Mouse (Mus musculus): ENCODE results near the gene Tenm4. TPM values are rescaled to one million over a fixed set of nuclear protein-coding genes. Genes with fewer than 3 reads are reported as not detected.

Gene Tenm4
- polyA plus RNA-seq, 1 experiment from 2014 or later = 47.1 TPM

DNA sequence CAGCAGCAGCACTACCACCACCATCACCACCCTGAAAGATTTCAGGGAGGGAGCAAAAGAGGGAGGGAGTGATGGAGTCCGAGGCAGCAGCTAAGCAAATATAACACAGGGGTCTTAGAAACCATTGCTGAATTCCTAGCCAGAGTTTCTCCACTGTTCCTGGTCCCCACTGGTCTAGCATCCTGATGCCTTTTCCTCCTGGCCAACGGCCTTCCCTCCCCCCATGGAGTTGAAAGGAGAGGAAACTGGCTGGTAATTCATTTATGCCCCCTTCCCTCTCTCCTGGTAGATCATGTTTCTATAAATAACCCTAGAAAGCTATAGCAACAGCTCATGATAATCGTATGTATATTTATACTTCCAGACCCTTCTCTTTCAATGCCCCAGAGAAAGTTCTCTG, 481.8 kb downstream of the Tenm4 start:
- Histone ChIP-seq H3K9ac (replicated peaks) (no peak overlapping the region), H3K27ac (0 out of 2 replicates have a peak overlapping the region, but pooled peaks have one; percentile 20), H3K27me3 (peaks cover 47% of the 10 kb centered on the region), H3K9me3 (no peaks in the 10 kb centered on the region), H3K4me2 (replicated peaks) (no peak overlapping the region), H3K36me3 (no peaks in the 10 kb centered on the region), H3K4me1 (replicated peaks) (peaks cover 63% of the 10 kb centered on the region), H3K4me3 (replicated peaks) (no peak overlapping the region)
- no peak for ATAC-seq
- 30% methylated on average over 3 of the region's 3 CpGs for WGBS

DNA sequence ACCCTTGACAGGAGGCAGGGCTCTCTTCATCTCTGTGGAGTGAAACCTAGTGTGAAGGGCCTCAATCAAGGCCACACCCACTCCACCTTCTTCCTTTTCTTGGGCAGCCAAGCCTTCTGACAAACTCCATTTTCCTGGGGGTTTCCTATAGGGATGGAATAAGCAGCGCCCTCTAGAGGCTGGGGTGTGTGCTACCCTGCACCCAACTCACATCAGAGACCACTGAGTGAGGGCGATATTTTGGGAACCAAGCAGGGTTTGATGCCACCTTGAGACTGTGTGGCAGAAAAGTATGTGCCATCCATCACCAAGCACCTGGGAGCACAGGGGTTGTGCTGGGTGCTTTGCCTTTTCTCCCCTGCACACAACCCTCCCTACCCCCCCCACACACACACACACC, 483.2 kb downstream of the Tenm4 start:
- no peak overlapping the region for H3K27ac ChIP-seq
- H3K9me3 ChIP-seq = no peaks in the 10 kb centered on the region
- no peak for ATAC-seq
- WGBS = 49% methylated on average over 2 of the region's 2 CpGs
- peaks cover 48% of the 10 kb centered on the region for H3K27me3 ChIP-seq
- no peak overlapping the region for H3K4me2 ChIP-seq (replicated peaks)
- H3K4me3 ChIP-seq (replicated peaks) = no peak overlapping the region
- H3K36me3 ChIP-seq = no peaks in the 10 kb centered on the region
- no peak overlapping the region for H3K9ac ChIP-seq (replicated peaks)
- H3K4me1 ChIP-seq (replicated peaks) = peaks cover 60% of the 10 kb centered on the region

DNA sequence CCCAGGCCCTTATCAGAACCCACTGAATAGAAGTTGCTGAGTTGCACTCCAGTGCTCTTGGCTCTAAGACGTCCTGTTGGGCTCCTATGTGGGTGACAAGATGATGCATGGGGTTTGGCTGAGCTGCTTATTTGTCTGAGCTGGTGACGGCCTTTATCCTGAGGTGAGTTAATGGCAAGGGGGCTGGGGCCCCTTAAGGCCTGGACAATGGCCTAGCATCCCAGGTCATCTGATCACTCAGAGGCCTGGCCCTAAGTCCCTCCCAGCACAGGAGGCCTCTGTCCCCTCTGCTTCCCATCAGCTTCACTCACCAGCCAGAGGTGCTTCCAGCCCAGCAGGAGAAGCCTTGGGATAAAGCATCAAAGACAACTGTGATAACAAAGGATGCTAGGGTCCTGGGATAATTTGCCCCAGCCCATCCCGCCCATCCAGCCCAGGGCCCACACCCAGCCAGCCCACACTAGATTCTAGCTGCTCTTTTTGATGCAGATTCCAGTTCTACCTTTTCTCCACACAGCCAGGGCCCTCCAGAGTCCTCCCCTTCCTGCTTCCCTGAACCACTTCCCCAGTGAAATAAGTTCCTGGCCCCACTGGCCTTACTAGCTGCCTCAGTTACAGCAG, 484.2 kb downstream of the Tenm4 start:
- H3K4me1 ChIP-seq (replicated peaks) = peaks cover 57% of the 10 kb centered on the region
- no peak overlapping the region for H3K4me3 ChIP-seq (replicated peaks)
- WGBS = 35% methylated on average over 3 of the region's 3 CpGs
- H3K4me2 ChIP-seq (replicated peaks) = no peak overlapping the region
- peaks cover 46% of the 10 kb centered on the region for H3K27me3 ChIP-seq
- no peaks in the 10 kb centered on the region for H3K9me3 ChIP-seq
- H3K27ac ChIP-seq = no peak overlapping the region
- no peaks in the 10 kb centered on the region for H3K36me3 ChIP-seq
- no peak overlapping the region for H3K9ac ChIP-seq (replicated peaks)
- no peak for ATAC-seq

DNA sequence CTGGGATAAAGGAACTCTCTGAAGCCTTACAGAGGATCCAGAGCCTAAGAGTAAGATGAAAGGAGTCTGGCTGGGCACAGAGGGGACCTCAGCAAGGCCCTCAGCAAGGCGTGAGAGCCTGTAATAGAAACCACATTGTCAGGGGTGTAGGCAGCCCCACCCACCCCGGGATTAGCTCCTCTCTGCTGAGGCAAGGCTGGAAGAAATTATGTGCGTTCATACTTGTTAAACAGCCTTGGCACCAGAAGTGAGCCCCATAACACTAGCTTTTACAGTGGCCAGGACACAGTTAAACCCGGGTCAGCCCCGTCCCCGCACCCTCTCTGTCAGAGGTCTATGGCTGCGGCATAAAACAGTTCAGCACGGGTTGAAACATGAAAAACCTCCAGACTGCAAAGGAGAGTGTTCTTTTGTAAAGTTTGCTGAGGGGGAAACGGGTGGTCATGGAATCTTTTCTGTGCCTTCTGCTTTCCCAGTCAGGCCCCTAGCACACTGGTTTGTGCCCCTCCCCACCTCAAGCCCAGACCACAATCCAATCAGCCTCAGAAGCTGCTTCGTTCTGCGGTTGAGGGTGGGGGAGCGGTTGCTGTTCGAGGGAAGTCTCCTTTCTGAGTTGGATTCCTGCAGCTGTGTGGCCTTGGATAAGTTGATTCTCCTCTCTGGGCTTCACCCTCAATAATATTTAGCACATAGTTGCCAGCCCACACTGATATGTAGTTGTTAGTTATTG, 486.2 kb downstream of the Tenm4 start:
- Histone ChIP-seq H3K4me3 (replicated peaks) (no peak overlapping the region), H3K9ac (replicated peaks) (no peak overlapping the region), H3K27me3 (peaks cover 47% of the 10 kb centered on the region), H3K36me3 (no peaks in the 10 kb centered on the region), H3K9me3 (no peaks in the 10 kb centered on the region), H3K4me1 (replicated peaks) (peaks cover 56% of the 10 kb centered on the region), H3K4me2 (replicated peaks) (no peak overlapping the region), H3K27ac (no peak overlapping the region)
- 5% methylated on average over 13 of the region's 13 CpGs for WGBS
- peak; percentile 16; the same call in 1 of the 2 replicates for ATAC-seq

GRCm38 (mm10) chr7:96657857-96658580, 487.0 kb downstream of the Tenm4 start:
- peaks cover 45% of the 10 kb centered on the region for H3K27me3 ChIP-seq
- no peak overlapping the region for H3K4me2 ChIP-seq (replicated peaks)
- H3K4me3 ChIP-seq (replicated peaks) = no peak overlapping the region
- peaks cover 54% of the 10 kb centered on the region for H3K4me1 ChIP-seq (replicated peaks)
- H3K27ac ChIP-seq = no peak overlapping the region
- no peaks in the 10 kb centered on the region for H3K9me3 ChIP-seq
- no peak for ATAC-seq
- 55% methylated on average over 11 of the region's 11 CpGs for WGBS
- H3K9ac ChIP-seq (replicated peaks) = no peak overlapping the region
- no peaks in the 10 kb centered on the region for H3K36me3 ChIP-seq

DNA sequence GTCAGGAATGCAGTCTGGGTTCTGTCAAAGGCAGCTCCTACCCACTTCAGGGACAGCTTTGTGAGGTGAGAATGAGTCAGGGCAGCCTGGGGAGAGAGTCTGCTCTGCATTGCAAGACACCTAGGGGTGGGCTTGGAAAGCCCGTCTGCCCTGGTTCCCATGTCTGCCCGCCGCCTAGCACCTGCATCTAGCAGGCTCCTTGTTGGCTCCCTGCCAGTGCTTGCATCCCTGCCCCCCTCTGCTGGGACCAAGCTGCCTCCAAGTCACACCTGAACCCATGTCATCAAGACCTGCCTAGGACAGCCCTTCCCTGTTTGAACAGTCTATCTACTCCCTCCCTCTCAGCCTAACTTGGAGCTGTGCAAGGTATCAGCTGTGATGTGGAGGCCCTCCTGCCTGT, 489.9 kb downstream of the Tenm4 start:
- H3K4me1 ChIP-seq (replicated peaks) = peaks cover 46% of the 10 kb centered on the region
- no peak overlapping the region for H3K4me3 ChIP-seq (replicated peaks)
- 67% methylated on average over 3 of the region's 3 CpGs for WGBS
- H3K9me3 ChIP-seq = no peaks in the 10 kb centered on the region
- H3K4me2 ChIP-seq (replicated peaks) = no peak overlapping the region
- ATAC-seq = peak; percentile 67
- H3K27ac ChIP-seq = no peak overlapping the region
- no peak overlapping the region for H3K9ac ChIP-seq (replicated peaks)
- H3K27me3 ChIP-seq = peaks cover 45% of the 10 kb centered on the region
- H3K36me3 ChIP-seq = no peaks in the 10 kb centered on the region

DNA sequence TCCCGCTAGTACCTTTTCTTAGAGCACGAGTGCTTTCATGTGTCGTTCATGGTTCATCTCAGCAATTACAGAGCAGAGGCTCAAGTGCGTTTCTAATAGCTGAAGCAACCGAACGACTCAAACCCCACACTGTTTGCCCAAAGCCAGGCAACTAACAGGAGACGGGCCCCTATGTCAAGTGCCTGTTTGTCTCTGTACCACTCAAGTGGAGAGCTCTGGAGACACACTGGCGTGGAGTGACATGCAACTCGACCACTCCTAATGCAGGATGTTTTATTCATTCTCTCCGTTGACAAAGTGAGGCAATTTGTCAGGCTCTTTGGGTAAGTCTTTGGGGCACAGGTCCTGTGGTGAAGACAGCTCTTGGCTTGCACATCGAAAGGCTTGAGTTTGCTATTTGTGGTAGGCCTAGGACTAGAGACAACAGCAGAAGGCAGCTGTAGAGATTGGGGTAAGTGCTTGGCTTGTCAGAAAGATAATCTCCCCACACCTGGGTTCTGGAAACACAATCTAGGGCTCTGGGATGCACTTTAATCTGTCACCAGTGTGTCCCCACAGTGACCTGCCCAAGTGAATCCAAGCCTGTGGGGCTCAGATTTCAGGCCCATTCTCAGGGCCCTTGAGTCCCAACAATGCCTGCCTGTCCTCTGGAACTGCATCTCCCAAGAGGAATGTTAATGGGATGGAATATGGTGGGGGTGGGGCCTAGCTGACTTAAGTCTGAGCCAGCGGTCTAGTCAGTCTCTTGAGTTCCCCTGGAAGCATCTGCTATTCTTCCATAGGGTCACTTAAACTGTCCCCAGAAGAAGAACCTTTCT, 490.5 kb downstream of the Tenm4 start:
- WGBS = 37% methylated on average over 12 of the region's 12 CpGs
- H3K27ac ChIP-seq = no peak overlapping the region
- no peaks in the 10 kb centered on the region for H3K9me3 ChIP-seq
- peak; percentile 55; the same call in 1 of the 2 replicates for ATAC-seq
- peaks cover 44% of the 10 kb centered on the region for H3K27me3 ChIP-seq
- H3K4me1 ChIP-seq (replicated peaks) = peaks cover 40% of the 10 kb centered on the region
- no peak overlapping the region for H3K4me3 ChIP-seq (replicated peaks)
- no peak overlapping the region for H3K4me2 ChIP-seq (replicated peaks)
- H3K36me3 ChIP-seq = no peaks in the 10 kb centered on the region
- no peak overlapping the region for H3K9ac ChIP-seq (replicated peaks)

DNA sequence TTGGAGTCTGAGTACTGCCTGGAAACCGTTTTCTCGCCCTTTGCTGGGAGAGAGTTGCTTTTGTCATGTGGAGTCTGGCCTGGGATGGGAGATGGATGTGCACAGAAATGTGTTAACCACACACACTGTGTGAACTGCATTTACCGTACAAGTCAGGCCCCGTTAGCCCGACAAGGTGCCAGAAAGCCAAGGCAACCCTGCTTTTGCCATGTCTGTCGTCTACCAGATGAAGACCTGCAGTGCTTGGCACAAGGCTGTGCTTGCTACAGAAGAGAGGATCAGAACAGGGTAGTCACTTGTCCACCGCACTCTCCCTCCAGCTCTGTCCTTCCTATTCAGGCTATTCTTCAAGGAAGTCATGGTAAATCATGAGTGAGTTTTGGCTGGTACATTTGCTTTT, 492.3 kb downstream of the Tenm4 start:
- Histone ChIP-seq H3K4me2 (replicated peaks) (no peak overlapping the region), H3K27ac (no peak overlapping the region), H3K4me1 (replicated peaks) (peaks cover 36% of the 10 kb centered on the region), H3K36me3 (no peaks in the 10 kb centered on the region), H3K4me3 (replicated peaks) (no peak overlapping the region), H3K27me3 (peaks cover 57% of the 10 kb centered on the region), H3K9me3 (no peaks in the 10 kb centered on the region), H3K9ac (replicated peaks) (no peak overlapping the region)
- 68% methylated on average over 7 of the region's 7 CpGs for WGBS
- no peak for ATAC-seq

DNA sequence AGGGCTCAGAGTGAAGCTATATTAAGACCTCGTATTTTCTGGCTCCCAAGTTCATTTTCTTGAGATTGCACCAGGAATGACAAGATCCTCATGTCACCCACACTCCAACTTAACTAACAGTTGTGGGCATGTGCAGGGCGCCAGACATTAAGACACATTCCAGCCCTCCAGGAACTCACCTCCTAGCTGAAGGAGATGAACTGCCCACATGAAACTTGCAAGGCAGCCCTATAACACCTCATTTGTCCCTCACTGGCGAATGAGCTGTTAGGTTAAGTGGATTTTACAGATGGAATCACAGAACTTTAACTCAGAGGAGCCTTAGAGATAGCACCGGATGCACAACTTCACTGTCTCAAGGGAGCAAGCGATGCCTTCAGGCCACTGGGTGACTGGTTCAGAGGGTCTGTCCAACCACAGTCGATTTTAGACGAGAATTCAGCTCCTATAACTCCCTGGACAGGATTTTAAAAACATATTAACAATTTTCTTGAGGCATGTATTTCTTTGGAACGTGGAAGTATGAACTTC, 495.4 kb downstream of the Tenm4 start:
- H3K4me1 ChIP-seq (replicated peaks) = peaks cover 52% of the 10 kb centered on the region
- H3K9me3 ChIP-seq = no peaks in the 10 kb centered on the region
- no peak for ATAC-seq
- H3K27ac ChIP-seq = no peak overlapping the region
- WGBS = 88% methylated on average over 8 of the region's 8 CpGs
- no peaks in the 10 kb centered on the region for H3K36me3 ChIP-seq
- no peak overlapping the region for H3K4me2 ChIP-seq (replicated peaks)
- no peak overlapping the region for H3K4me3 ChIP-seq (replicated peaks)
- peaks cover 48% of the 10 kb centered on the region for H3K27me3 ChIP-seq
- H3K9ac ChIP-seq (replicated peaks) = no peak overlapping the region

DNA sequence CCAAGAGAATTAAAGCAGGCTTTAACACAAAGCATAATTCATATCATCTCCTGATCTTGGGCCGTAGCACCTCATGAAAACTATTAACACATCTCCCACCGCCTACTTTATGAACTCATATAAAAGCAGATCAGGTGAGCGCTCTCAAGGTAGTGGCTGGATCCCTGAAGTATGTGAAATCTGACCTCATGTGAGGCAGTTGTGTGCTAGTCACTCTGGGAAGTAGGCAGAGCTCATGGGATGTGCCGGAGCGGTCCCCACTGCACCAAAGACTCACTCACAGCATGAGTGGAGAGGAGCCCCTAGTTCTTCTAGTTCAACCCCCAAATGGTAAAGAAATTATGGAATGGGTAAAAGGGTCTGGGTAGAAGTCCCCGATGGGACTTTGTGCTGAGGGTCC, 496.6 kb downstream of the Tenm4 start:
- Histone ChIP-seq H3K4me1 (replicated peaks) (peaks cover 51% of the 10 kb centered on the region), H3K9ac (replicated peaks) (no peak overlapping the region), H3K4me2 (replicated peaks) (no peak overlapping the region), H3K27me3 (peaks cover 48% of the 10 kb centered on the region), H3K4me3 (replicated peaks) (no peak overlapping the region), H3K36me3 (no peaks in the 10 kb centered on the region), H3K27ac (no peak overlapping the region), H3K9me3 (no peaks in the 10 kb centered on the region)
- no peak for ATAC-seq
- 90% methylated on average over 6 of the region's 6 CpGs for WGBS

DNA sequence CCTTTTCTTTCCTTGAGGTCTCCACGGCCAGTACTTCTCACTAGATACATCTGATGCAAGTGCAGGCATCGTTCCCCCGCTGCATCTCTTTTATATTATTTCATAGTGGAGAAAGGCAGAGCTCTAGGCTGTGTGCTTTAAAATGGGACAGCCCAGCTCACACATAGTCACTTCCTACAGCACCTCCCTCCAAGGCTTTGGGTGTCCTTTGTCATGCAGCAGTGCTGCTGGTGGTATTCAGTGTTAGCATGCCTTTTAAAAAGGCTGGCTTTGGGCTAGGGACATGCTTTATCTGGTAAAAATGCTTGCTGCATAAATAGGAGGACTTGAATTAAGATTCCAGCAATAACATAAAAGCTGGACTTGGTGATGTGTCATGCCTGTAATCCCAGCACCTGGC, 499.0 kb downstream of the Tenm4 start:
- Histone ChIP-seq H3K9ac (replicated peaks) (no peak overlapping the region), H3K9me3 (no peaks in the 10 kb centered on the region), H3K36me3 (no peaks in the 10 kb centered on the region), H3K27me3 (peaks cover 52% of the 10 kb centered on the region), H3K4me3 (replicated peaks) (no peak overlapping the region), H3K4me2 (replicated peaks) (no peak overlapping the region), H3K27ac (no peak overlapping the region), H3K4me1 (replicated peaks) (peaks cover 49% of the 10 kb centered on the region)
- 42% methylated on average over 3 of the region's 3 CpGs for WGBS
- 0 out of 2 replicates have a peak, but pooled peaks have one; percentile 6 for ATAC-seq
